Mouse (Mus musculus) lung, postnatal 25 days (tissue): ENCODE results near the gene Olfr968.

Experiments used
- DNase-seq: peaks from one replicate; pipeline ENCODE4 v3.0.0; 2022; ENCODE audit warnings: low spot score

Olfr968 gene

GRCm38 (mm10) chr9:39783153-39783552, at the start of gene Olfr968:
Olfr968 (minus strand) TSS chr9:39783253.
- DNase-seq, result no peak

DNA sequence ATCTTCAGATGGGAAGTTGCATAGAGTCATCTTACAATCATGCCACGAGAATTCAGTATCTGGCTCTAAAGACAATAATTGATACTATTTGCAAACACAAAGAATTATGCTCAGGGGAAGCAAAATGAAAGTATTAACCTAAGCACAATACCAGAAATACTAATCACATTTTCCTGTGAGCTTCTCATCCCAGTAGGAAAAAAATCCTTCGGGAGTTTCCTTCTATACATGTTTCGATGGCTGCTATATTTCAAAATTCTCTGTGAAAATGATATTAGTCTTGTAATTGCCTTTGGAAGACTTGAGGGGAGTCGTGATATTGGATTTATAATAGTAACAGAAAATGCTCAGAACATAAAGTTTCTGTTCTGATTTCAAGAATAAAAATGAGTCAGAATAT, 25.5 kb upstream of the Olfr968 start, which contains the start of gene Olfr970:
Olfr970 (plus strand) TSS at position 301 of the 400 bp plus-strand sequence.
- DNase-seq, result no peak

GRCm38 (mm10) chr9:39790558-39790957, 7.5 kb upstream of the Olfr968 start, which contains the start of gene Olfr969:
Olfr969 (plus strand) TSS chr9:39790945.
- DNase-seq, result no peak

DNA sequence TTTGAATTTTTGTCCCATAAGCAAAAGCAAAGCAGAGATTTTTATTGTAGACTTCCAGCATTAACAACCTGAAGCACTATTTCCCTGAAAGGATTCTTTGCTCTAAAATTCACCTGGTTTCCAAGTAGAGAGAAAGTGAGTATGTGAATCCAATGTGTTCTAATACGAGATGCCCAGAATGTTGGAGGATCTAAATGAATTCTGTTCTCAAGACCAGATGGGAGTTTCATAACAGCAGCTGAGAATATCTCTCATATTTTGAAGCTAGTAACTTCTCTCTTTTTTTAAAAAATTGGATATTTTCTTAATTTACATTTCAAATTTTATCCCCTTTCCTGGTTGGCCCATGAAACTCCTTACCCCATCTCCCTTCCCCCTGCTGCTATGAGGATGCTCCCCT, 36.6 kb downstream of the Olfr968 start:
- no peak for DNase-seq

DNA sequence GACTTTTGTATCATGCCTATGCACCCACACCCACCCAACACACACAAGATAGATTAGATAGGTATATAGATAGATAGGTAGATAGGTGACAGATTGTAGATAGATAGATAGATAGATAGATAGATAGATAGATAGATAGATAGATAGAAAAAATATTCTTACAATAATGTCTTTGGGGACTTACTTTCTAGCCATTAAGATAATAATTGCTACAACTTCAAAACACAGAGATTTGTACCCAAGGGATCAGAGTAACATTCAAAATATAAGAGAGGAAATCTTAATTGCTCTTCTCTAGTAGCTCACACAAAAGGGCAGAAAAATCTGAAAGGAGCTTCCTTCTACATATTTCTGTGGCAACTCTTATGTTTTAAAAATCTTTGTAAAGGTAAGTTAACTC, 37.1 kb downstream of the Olfr968 start, which contains the start of gene Olfr967:
Olfr967 (plus strand) TSS at position 301 of the 400 bp plus-strand sequence.
- DNase-seq, result no peak

GRCm38 (mm10) chr9:39740741-39741140, 42.3 kb downstream of the Olfr968 start:
- DNase-seq, result no peak

GRCm38 (mm10) chr9:39730678-39731077, 52.4 kb downstream of the Olfr968 start, which contains the start of gene Olfr150:
Olfr150 (plus strand) TSS chr9:39730978.
- no peak for DNase-seq
